Mouse (Mus musculus) frontal cortex, adult 2 months (tissue): Measurements from ENCODE around the gene Ugcg. TPM values are rescaled to one million over a fixed set of nuclear protein-coding genes. Genes with fewer than 3 reads are reported as not detected.
A peak's percentile ranks its signal among the peaks of the same experiment; 100 is the strongest.

Source experiments
- DNase-seq, 2 experiments: peaks; one replicate each; pipeline ENCODE4 v3.0.0; 2022; ENCODE audit warnings: low spot score in 1 of 2; ENCODE audit errors: extremely low spot score in 1 of 2
- polyA plus RNA-seq: library from polyadenylated mRNA; depleted of rRNA; stranded (reverse); fragments of >200 nt; gene quantifications from 2 replicates; pipeline ENCODE4 v1.2.3, GENCODE M21; 2012

Gene Ugcg
- polyA plus RNA-seq, 1 experiment = 63.7 TPM

DNA sequence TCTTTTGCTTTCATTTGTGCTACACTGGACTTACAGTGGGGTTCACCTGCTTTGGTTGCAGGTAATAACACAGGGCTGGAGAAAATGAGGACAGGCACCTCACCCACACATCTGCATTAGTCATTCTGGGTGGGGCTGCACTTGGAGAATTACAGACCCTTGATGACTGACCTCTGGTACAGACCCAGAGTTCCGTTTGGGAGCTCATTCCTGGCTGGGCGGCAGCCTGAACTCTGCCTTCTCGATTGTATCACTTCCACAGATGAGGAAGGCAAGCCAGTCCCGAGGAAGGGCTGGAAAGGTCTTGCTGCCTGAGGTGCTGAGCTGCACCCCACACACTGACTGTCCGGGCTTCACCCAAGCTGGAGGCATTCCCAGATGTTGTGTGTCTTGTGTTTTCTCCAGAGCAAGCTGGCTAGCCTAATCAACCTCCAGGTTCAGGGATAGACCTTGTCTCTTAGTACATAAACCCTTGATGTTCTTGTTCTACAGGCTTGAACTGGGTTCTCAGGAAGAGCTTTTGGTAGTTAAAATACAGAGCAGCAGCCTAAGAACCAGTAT is 34.1 kb downstream of the Ugcg start:
- DNase-seq = no peak

DNA sequence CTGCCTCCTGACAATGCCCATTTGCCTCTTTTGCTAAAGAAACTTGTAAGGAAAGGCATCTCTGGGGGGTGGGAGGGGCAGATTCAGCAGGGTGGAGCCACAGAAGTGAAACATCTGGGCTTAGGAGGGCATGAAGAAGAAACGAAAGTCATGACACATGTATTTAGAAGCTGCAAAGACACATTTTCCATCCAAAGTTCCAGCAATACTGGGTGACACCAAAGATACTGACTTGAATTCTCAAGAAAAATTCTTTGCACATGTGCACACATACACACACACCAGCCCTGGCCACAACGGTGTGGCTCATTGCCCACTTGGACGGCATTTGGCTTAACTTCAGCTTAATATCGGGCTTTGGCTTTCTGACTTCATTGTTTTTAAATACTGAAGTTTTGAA is 35.8 kb downstream of the Ugcg start:
- DNase-seq = no peak

DNA sequence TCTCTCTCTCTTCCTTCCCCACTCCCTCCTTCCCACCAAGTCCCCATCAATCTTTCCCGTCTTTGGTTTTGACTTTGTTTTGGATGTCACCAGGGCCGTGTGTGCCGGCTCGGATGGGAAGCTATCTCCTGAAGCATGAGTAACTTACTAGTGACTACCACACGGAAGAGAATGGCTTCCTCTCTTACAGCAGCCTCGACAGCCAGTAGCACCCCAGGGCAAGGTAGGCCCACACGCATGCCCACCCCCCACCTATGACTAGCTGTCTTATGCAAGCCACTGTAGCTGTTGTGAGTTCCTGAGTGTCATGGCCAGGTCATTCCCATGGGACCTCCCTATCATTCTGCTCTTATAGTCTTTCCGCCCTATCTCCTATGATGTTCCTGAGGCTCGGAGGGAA is 38.0 kb downstream of the Ugcg start:
- DNase-seq = no peak

DNA sequence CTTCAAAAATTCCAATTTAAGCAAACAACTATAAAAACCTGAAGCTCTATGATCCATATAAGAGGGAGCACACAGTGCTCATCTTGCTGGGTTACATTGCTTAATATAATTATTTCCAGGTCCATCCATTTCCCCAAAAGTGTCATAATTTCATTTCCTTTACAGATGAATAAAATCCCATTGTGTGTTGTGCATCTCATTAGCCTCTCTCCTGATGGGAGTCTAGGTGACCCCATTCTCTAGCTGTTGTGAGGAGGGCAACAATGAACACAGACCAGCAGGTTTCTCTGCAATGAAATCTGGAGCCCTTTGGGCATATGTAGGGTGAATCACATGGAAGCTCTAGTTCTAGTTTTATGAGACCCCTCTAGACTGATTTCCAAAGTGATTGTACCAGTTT is 39.9 kb downstream of the Ugcg start:
- no peak for DNase-seq

DNA sequence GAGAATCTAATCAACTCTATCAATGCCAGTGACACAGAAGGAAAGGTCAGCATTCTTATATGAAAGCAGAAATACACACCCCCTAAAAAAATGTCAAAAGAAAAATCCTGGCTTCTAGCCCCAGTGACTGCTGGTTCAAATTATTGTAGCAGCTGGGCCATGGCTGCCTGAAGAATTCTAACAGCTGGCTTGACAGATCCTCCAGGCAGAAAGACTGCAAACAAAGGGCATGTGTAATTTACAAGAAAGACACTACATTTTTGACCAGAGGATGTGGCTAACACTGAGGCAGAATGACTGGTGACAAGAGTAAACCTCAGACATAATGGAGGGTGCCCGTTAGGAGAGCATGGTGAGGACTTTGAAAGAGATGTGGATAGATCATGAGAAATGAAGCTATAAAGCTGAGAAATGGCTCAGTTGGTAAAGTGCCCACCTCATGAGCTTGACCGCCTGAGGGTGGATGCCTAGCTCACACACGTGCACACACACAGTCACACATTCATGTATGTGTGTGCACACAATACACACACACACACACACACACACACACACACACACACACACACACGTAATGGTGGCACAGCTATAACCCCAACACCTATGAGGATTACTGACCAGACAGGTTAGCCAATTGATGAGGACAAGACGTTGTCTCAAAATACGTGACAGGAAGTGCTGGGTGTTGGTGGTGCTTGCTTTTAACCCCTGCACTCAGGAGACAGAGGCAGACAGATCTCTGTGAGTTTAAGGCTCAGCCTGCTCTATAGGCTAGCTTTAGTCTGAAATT is 42.4 kb downstream of the Ugcg start:
- no peak for DNase-seq

DNA sequence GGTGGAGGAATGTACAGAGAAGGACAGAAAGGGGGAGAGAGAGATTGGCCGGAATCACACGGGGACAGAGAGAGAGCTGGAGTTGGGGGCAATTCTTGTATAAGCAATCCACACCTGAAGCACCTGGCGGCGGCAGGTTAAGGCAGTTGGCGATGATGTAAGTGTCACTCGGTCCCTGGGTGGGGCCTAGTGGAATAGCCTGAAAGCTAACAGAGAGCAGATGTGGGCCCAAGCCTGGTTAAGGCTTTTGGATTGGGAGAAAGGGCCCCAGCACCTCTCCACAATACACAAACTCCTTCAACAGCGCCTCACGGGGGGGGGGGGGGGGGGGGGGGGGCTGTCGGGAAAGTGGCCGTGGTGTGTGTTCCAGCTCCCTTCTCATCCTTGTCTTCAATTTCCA is 45.0 kb downstream of the Ugcg start:
- DNase-seq = no peak

DNA sequence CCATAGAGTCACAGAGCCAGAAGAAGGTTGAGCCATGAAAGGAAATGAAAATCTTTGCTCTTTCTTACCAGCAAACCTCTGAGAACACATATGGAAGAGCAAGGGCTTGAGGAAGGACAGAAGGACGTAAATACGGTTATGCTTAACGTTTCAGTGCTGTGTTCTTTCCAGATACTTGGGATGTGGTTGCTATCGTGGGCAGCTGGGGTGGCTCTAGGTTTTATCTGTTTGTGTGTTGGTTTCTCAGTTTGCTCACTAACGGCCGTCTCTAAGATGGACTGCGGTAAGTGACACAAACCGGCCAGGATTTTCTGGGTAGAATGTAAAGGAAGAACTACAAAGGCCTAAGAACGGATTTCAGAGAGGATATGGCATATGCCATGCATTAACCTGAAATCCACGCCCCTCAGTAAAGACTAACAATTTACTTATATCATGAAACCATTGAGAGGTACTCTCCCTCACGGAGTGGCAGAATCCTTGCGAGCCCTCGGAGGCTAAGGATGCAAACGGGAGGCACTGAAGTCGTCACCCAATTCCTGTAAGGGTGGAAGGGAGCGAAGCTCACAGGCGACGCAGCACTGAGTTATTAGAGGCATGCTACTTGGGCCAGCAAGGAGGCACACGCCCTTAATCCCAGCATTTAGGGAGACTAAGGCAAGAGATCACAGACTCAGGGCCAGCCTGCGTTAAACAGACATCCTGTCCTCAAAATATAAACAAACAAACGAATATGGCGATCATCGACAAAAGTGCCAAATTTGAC is 45.6 kb downstream of the Ugcg start:
- DNase-seq = no peak

DNA sequence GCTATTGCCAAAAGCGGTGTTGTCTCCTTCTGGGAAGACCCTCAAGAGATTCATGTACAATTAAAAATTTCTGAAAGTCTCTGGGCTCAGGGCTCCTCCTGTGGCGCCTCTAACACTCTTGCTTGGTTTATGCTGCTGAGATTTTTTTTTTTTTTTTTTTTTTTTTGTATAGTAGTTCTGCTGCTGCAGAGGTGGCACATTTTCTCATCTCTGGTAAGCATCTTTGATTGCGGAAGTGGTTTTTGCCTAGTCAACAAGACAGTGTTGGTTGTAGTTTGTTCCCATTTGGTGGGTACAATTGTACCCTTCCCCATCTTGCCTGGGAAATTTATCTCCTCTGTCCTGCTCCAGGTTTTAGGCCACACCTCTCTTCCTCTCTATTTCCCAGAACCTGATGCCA is 47.3 kb downstream of the Ugcg start:
- no peak for DNase-seq

DNA sequence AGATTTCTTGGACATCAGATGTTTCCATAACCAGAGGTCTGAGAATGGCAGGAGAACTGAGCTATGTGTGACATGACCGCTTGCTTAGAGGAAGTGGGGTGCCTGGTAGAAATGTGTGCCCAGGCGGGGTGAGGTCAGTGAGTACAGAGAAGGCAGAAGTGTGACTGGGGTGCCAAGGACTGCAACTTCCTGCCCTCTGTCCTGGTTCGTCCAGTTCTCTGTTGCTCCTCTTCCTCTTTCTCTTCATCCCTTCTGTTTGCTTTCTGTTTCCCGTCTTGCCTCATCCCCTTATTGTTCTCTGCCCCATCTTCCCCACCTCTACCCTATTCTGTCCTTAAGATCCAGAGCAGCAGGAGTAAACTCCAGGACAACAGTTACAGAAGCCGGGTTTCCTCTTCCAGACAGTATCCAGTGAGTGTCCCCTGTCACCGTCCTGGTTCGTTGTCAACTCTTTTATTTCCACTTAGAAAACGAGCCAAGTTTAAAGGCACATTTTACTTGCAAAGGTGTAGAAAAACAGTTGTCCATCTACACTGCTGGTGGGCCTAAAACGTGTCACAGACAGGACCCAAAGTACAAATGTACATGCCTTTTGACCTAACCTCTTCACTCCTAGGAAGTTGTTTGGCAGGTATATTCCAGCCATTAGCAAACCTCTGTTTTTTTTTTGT is 49.7 kb downstream of the Ugcg start:
- no peak for DNase-seq

DNA sequence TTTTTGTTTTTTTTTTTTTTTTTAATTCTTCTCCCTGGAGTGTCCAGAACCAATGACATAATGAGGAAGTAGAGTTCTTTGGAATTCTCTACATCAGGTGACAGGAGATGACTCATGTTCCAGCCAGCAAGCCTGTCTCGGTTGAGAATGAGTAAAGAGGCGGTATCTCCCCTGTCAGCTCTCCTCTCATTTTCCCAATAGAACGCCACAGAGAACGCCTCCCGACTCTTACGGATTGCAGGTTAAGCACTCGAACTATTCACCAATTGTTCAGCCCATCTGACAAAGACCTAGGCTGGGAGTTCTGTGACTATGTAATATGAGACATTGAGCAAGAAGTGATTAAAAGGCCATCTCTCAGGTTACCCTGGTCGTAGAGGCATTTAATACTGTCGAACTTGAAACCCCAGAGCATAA is 50.3 kb downstream of the Ugcg start:
- DNase-seq = no peak

DNA sequence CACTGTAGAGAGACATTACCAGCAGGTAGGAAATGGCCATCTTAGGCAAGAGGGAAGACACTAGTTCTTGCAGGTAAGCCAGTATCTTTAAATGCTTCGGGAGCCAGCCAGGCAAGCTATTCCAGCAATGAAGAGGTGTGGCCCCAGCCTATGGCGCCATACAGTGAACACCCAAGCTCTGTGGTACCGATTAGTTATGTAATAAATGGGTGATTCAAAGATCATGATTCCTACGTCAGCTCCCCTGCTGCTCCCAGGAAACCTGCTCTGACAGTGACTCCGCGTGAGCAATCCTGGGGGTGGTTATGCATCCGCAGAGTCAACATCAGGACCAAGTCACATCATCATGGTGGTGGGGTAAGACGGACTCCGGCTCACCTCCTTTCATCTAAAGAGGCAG is 51.1 kb downstream of the Ugcg start:
- no peak for DNase-seq

DNA sequence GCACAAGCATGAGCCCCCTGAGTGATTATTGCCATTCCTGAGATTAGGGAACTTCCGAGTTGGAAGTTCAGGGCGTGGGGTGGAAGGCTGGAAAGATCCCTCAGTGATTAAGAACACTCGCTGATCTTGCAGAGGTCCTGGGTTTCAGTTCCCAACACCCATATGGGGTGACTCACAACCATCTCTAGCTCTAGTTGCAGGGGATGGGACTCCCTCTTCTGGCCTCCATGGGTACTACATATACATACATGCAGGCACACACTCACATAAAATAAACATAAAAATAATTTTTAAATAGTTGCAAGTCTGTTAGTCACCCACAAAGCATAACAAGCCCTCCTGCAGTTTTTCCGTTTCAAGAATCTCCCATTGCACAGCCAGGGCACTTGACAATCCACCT is 52.0 kb downstream of the Ugcg start:
- no peak for DNase-seq

DNA sequence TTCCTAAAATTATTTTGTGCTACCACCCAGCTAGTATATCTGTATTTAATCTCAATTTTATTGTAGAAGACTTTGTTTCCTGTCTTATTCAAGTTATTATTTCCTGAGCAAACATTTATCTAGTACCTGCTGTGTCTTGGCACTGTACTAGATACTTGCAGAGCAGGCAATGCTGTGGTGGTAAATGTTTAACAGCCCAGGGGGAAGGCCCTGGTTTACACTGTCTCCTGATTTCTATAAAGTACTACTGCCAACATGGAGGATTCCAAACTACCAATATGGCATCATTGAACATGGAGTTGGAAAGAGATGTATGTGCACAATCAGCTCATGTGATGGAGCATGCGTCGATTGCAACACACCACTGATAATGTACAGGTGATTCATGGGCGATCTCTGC is 53.2 kb downstream of the Ugcg start:
- no peak for DNase-seq

DNA sequence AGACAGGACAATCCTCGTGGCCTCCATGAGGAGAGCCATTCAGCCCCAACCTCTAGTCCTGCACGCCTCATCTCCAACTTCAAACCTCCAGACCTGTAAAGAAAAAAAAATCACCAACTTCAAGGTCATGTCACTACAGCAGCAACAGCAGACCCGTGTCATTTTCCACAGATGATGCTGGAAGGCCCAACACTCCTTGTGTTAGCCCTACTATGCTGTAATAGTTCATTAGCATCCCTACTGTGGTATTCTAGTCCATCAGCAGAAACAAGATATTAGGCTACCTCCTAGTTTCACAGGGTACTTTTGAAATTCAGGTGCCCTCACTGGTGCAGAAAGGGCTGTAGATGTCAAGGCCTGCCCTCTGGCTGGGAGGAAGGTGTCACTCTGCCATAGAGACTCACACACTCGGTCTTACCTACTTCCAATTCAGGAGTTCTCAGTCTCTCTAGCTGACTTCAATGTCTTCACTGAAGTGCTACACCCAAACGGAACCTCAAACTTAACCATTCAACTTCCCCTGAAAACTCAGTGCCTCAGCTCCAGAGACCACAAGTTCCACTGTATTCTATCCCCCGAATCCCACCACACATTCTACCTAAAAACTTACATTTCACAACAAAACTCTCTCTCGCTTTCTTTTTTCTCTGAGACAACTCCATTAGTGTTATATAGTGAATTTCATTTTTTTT is 54.9 kb downstream of the Ugcg start:
- DNase-seq = no peak

DNA sequence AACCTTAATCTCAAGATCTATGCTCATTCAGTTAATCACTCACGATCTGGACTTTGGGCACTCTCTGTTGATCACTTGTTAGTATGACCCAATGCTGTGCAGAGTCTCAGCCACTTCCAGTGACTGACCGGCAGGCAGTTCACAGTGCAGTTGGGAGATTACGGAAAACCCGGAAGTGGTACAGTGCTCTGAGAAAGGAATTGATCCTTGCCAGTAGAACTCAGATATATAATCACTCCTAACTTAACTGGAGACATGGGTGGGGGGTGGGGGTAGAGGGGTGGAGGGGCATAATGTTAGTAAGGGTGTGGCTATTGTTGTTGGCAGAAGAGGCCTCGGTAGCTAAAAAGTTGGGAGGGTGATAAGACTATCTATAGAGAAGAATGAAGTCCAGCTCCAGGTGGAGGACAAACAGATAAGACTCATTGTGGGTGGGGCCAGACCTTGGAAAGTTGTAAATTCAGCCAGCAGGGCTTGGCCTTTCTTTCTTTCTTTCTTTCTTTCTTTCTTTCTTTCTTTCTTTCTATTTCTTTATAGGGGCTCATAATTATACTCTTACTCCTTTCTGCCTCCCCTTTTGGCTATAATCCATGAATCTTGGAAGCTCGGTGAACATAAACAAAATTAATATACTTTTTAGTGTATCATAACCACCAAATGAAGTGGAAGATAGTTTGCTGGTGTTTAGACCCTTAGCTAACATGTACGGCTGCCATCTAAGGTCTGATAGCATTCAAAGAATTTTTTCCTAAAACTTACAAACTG is 55.9 kb downstream of the Ugcg start:
- DNase-seq = no peak

DNA sequence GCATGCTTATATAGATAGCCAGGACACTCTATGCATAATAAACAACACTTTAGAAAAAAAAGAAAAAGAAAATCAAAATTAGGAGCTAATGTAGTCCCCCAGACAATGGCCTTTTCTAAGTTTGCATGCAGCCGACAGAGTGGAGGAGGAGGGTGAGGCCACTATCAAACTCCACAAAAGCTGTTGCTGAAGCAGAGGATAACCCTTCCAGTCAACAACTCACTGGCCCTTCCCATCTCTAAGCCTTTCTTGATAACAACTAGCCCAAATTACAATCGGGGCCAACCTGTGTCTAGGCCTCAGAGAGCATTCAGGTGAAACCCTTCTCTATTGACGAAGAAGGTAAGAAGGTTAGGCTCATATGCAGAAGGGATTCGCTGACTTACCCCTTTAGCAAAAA is 56.7 kb downstream of the Ugcg start:
- no peak for DNase-seq

DNA sequence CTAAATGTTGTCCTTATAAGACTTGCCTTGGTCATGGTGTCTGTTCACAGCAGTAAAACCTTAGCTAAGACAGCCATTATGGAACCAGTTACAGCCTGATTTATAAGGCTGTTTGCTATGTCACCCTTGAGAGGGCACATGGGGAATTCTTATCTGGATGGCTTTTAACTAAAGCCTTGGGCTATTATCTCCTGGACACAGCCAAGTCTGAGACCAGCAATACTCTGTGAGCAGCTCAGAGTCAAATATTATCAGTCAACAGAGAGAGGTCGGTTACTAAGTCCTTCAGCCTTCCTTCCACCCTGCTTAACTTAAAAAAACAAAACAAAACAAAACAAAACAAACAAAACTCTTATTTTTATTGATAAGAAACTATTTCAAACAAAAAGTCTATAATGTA is 58.5 kb downstream of the Ugcg start:
- DNase-seq = no peak

DNA sequence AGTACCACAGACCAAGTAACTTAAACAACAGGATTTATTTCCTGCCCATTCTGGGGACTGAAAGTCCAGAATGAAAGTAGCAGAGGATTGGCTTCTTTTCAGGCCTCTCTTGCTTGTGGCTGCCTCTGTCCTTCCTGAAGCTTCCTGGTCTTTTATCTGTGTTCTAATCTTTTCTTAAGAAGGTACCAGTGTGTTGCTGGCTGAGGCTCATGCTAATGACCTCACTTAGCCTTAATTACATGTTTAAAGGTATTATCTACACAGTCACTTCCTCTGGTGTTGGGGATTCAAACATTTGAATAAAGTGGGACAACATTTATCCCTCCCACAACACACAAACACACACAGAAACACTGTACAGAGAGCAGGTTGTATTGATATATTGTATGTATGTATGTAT is 59.0 kb downstream of the Ugcg start:
- no peak for DNase-seq

DNA sequence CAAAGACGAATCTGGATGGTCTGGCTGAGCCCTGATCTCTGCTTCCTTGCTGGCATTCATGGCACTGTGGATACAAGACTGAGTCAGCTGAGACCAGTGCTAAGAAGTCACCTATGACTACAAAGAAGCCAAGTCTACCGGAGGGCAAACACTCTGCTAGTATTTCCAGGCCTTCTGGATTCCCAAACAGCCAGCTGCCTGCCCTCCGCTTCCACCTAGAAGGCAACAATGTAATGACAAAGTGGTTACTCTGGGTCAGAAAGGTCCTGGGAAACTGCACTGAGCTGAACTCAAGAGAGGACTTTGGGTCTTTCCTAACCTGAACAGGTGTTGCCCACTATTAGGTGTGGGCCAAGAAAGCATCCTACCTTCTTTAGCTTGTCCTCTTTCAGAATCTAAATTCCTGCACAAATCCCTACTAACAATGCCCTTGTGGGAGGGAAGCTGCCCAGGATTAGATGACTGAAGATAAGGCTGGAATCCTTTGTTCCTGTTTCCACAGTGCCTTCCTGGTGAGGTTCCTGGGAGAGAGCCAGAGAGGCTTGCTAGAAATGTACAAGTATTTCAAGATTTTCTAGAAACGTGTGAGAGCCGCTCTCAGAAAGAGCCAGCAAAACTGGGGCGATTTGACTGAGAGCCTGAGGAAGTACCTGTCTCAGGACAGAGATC is 63.5 kb downstream of the Ugcg start:
- peak in 1 of 2 experiments; percentile 25 for DNase-seq

DNA sequence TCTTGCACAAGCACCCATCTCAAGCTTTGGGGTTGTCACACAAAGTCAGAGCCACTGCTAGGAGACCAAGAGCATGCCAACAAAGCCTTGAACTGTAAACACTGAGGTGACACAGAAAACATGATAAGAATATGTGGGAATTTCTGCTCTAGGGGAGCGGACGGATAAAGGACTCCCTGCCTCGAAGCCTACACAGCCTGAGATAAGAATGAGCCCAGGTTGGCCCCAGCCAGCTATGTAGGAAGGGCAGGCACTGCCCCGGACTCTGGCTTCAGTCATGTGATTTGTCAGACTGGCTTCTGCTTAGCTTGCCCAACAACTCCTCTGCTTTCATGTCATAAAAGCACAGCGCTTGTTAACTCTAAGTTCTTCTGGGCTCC is 64.0 kb downstream of the Ugcg start:
- no peak for DNase-seq
